Mouse (Mus musculus) midbrain, embryonic 14.5 days (tissue): ENCODE results near the gene Ache. TPM values are rescaled to one million over a fixed set of nuclear protein-coding genes. Genes with fewer than 3 reads are reported as not detected.
A peak's percentile ranks its signal among the peaks of the same experiment; 100 is the strongest.

Experiments used
- ATAC-seq: fragments of 200-750 bp; cut with Nextera tagmentation; 2 replicates; pipeline ENCODE4 v1.8.0; 2017; ENCODE audit warnings: moderate number of reproducible peaks, moderate library complexity; ENCODE audit not compliant: low FRiP score, low TSS enrichment
- DNase-seq: peaks from one replicate; pipeline ENCODE4 v3.0.0-alpha.2; 2015
- H3K27ac ChIP-seq: fragments of 300-500 bp; sonication (generic); replicated peaks from 2 replicates; pipeline ENCODE4 v1.5.1; 2014; ENCODE audit warnings: mild to moderate bottlenecking, low read depth, low read length, moderate library complexity
- H3K27me3 ChIP-seq: fragments of 300-500 bp; sonication (generic); 2 replicates; pipeline ENCODE4 v1.6.1; 2014; ENCODE audit warnings: low read length, control low read depth, mixed read lengths; ENCODE audit not compliant: control insufficient read depth, insufficient read depth
- H3K36me3 ChIP-seq: fragments of 300-500 bp; sonication (generic); 2 replicates; pipeline ENCODE4 v1.6.1; 2014; ENCODE audit warnings: low read length, control low read depth; ENCODE audit not compliant: control insufficient read depth, insufficient read depth
- H3K4me1 ChIP-seq: fragments of 300-500 bp; sonication (generic); 2 replicates; pipeline ENCODE4 v1.6.1; 2014; ENCODE audit warnings: mild to moderate bottlenecking, antibody characterized with exemption, low read length, control low read depth; ENCODE audit not compliant: control insufficient read depth, insufficient read depth
- H3K4me2 ChIP-seq: fragments of 300-500 bp; sonication (generic); 2 replicates; pipeline ENCODE4 v1.6.1; 2014; ENCODE audit warnings: mild to moderate bottlenecking, low read length, moderate library complexity
- H3K4me3 ChIP-seq: fragments of 300-500 bp; sonication (generic); replicated peaks from 2 replicates; pipeline ENCODE4 v1.5.1; 2014; ENCODE audit warnings: low read depth, low read length
- H3K9ac ChIP-seq: fragments of 300-500 bp; sonication (generic); replicated peaks from 2 replicates; pipeline ENCODE4 v1.6.1; 2014; ENCODE audit warnings: mild to moderate bottlenecking, low read length, moderate library complexity
- H3K9me3 ChIP-seq: fragments of 300-500 bp; sonication (generic); 2 replicates; pipeline ENCODE4 v1.6.1; 2016; ENCODE audit warnings: low read length, control low read depth, mixed read lengths; ENCODE audit not compliant: control insufficient read depth
- WGBS: fragments of 180-500 bp; shearing (Covaris S2); extraction: QIAGEN DNeasy Blood & Tissue Kit; methylation state at CpG from one replicate; pipeline ENCODE4 v1.1.7; 2014; 5-methylcytosine and 5-hydroxymethylcytosine counted together
- polyA plus RNA-seq: library from polyadenylated mRNA; unstranded; fragments of >200 nt; fragmentation: Nextera tagmentation; extraction: Ambion mirVana; gene quantifications from 2 replicates; pipeline ENCODE4 v1.2.1, GENCODE M21; 2014

Gene Ache
- polyA plus RNA-seq, 1 experiment from 2014 or later, result 22.2 TPM

- peak overlapping the region; percentile 98 for H3K4me2 ChIP-seq
- peaks cover 12% of the 10 kb centered on the region; the same call in 1 of the 2 replicates for H3K4me1 ChIP-seq
- WGBS, result 65% methylated on average over 7 of the region's 7 CpGs
- H3K27me3 ChIP-seq, result peaks cover 19% of the 10 kb centered on the region
- H3K9ac ChIP-seq, result no peak overlapping the region; the same call in 1 of the 2 replicates
- H3K4me3 ChIP-seq, result no peak overlapping the region
- no peaks in the 10 kb centered on the region for H3K9me3 ChIP-seq
- no peak overlapping the region for H3K27ac ChIP-seq
- ATAC-seq, result no peak
- DNase-seq, result no peak
- H3K36me3 ChIP-seq, result no peaks in the 10 kb centered on the region
These were observed 1.3 kb upstream of the Ache start for GRCm38 (mm10) chr5:137285986-137286385.

GRCm38 (mm10) chr5:137286655-137287031, 676 bp upstream of the Ache start:
- Histone ChIP-seq H3K9me3 (no peaks in the 10 kb centered on the region), H3K36me3 (no peaks in the 10 kb centered on the region), H3K4me1 (peaks cover 12% of the 10 kb centered on the region; the same call in 1 of the 2 replicates), H3K27ac (peak overlapping the region; percentile 71), H3K4me3 (peak overlapping the region; percentile 50), H3K9ac (peak overlapping the region; percentile 65; the same call in 1 of the 2 replicates), H3K27me3 (peaks cover 19% of the 10 kb centered on the region), H3K4me2 (peak overlapping the region; percentile 98)
- DNase-seq (peak; percentile 95), ATAC-seq (peak; percentile 79)
- under 1% methylated on average over 16 of the region's 16 CpGs for WGBS

- peak overlapping the region; percentile 50 for H3K4me3 ChIP-seq
- WGBS, result under 1% methylated on average over 57 of the region's 65 CpGs
- DNase-seq (peak; percentile 62), ATAC-seq (peak; percentile 18; the same call in 1 of the 2 replicates)
- H3K27ac ChIP-seq, result peak overlapping the region; percentile 53
- no peaks in the 10 kb centered on the region for H3K9me3 ChIP-seq
- peak overlapping the region; percentile 98 for H3K4me2 ChIP-seq
- peaks cover 23% of the 10 kb centered on the region for H3K27me3 ChIP-seq
- peaks cover 18% of the 10 kb centered on the region; the same call in 1 of the 2 replicates for H3K4me1 ChIP-seq
- peak overlapping the region; percentile 65 for H3K9ac ChIP-seq
- H3K36me3 ChIP-seq, result no peaks in the 10 kb centered on the region
These were observed 829 bp downstream of the Ache start for GRCm38 (mm10) chr5:137287953-137288743.

- no peak overlapping the region for H3K27ac ChIP-seq
- H3K4me3 ChIP-seq, result peak overlapping the region; percentile 50
- H3K9me3 ChIP-seq, result no peaks in the 10 kb centered on the region
- H3K4me1 ChIP-seq, result peaks cover 20% of the 10 kb centered on the region; the same call in 1 of the 2 replicates
- no peaks in the 10 kb centered on the region for H3K36me3 ChIP-seq
- WGBS, result 2% methylated on average over 25 of the region's 25 CpGs
- H3K27me3 ChIP-seq, result peaks cover 23% of the 10 kb centered on the region
- DNase-seq, result peak; percentile 75
- peak overlapping the region; percentile 98 for H3K4me2 ChIP-seq
- peak overlapping the region; percentile 39; the same call in 1 of the 2 replicates for H3K9ac ChIP-seq
- ATAC-seq, result no peak
These were observed 1.7 kb downstream of the Ache start for GRCm38 (mm10) chr5:137288999-137289470.

GRCm38 (mm10) chr5:137289591-137290365, 2.5 kb downstream of the Ache start:
- Histone ChIP-seq H3K27ac (no peak overlapping the region), H3K9me3 (no peaks in the 10 kb centered on the region), H3K4me1 (peaks cover 22% of the 10 kb centered on the region), H3K36me3 (no peaks in the 10 kb centered on the region), H3K4me2 (peak overlapping the region; percentile 98), H3K4me3 (peak overlapping the region; percentile 50), H3K9ac (peak overlapping the region; percentile 39; the same call in 1 of the 2 replicates), H3K27me3 (peaks cover 23% of the 10 kb centered on the region)
- ATAC-seq, result no peak
- no peak for DNase-seq
- WGBS, result 54% methylated on average over 13 of the region's 13 CpGs

GRCm38 (mm10) chr5:137290677-137291076, 3.4 kb downstream of the Ache start:
- Histone ChIP-seq H3K9ac (no peak overlapping the region), H3K27ac (no peak overlapping the region), H3K27me3 (peaks cover 23% of the 10 kb centered on the region), H3K36me3 (peaks cover 8% of the 10 kb centered on the region), H3K4me2 (no peak overlapping the region), H3K4me3 (no peak overlapping the region), H3K4me1 (peaks cover 27% of the 10 kb centered on the region), H3K9me3 (no peaks in the 10 kb centered on the region)
- peak; percentile 48 for DNase-seq
- no peak for ATAC-seq
- 25% methylated on average over 15 of the region's 15 CpGs for WGBS

GRCm38 (mm10) chr5:137291381-137291926, 4.1 kb downstream of the Ache start:
- H3K27ac ChIP-seq, result no peak overlapping the region
- ATAC-seq (no peak), DNase-seq (no peak)
- peaks cover 27% of the 10 kb centered on the region for H3K4me1 ChIP-seq
- no peak overlapping the region for H3K9ac ChIP-seq
- H3K9me3 ChIP-seq, result no peaks in the 10 kb centered on the region
- peaks cover 23% of the 10 kb centered on the region for H3K27me3 ChIP-seq
- WGBS, result 81% methylated on average over 15 of the region's 15 CpGs
- H3K36me3 ChIP-seq, result peaks cover 16% of the 10 kb centered on the region
- no peak overlapping the region for H3K4me2 ChIP-seq
- no peak overlapping the region for H3K4me3 ChIP-seq

GRCm38 (mm10) chr5:137293282-137293681, 6.0 kb downstream of the Ache start:
- ATAC-seq (no peak), DNase-seq (peak; percentile 67)
- Histone ChIP-seq H3K9ac (peak overlapping the region; percentile 77), H3K4me2 (peak overlapping the region; percentile 100), H3K4me3 (peak overlapping the region; percentile 53), H3K36me3 (peaks cover 34% of the 10 kb centered on the region), H3K4me1 (peaks cover 21% of the 10 kb centered on the region), H3K27me3 (peaks cover 23% of the 10 kb centered on the region), H3K27ac (peak overlapping the region; percentile 85), H3K9me3 (no peaks in the 10 kb centered on the region)
- WGBS, result 1% methylated on average over 15 of the region's 15 CpGs
